Mouse (Mus musculus): Measurements from ENCODE around the gene Prr22. TPM values are rescaled to one million over a fixed set of nuclear protein-coding genes. Genes with fewer than 3 reads are reported as not detected.

Gene Prr22
- polyA plus RNA-seq, 1 experiment from 2014 or later = 1.2 TPM

GRCm38 (mm10) chr17:56814316-56815056 is 44.4 kb downstream of the Prr22 start:
- H3K36me3 ChIP-seq = no peaks in the 10 kb centered on the region
- H3K9me3 ChIP-seq (replicated peaks) = no peaks in the 10 kb centered on the region
- H3K9ac ChIP-seq = no peak overlapping the region
- H3K4me3 ChIP-seq (replicated peaks) = no peak overlapping the region
- H3K27me3 ChIP-seq = no peaks in the 10 kb centered on the region
- peaks cover 18% of the 10 kb centered on the region for H3K4me1 ChIP-seq
- H3K27ac ChIP-seq (replicated peaks) = no peak overlapping the region
- WGBS = 15% methylated on average over 24 of the region's 24 CpGs
- ATAC-seq (ENCODE audit: insufficient number of reproducible peaks, low FRiP score, low TSS enrichment, low read depth) = peak; percentile 30; the same call in 1 of the 2 replicates
- H3K4me2 ChIP-seq (replicated peaks) = no peak overlapping the region

DNA sequence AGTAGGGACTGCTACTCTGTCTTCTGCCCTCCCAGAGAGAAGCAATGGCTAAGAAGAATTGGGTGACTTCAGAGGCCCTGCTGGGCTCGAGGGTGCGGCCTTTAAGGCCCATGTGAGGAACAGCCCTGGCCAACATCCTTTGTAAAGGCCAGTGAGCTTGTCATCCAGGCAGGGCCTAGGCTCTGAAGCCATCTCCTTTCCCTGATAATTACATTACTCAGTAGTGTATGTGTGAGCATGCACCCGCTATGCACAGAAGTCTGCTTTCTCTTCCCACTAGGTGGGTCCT is 45.0 kb downstream of the Prr22 start:
- WGBS = 85% methylated on average over 3 of the region's 3 CpGs
- no peaks in the 10 kb centered on the region for H3K27me3 ChIP-seq
- no peak for ATAC-seq (ENCODE audit: insufficient number of reproducible peaks, low FRiP score, low TSS enrichment, low read depth)
- H3K4me2 ChIP-seq (replicated peaks) = no peak overlapping the region
- no peak overlapping the region for H3K9ac ChIP-seq
- no peak overlapping the region for H3K4me3 ChIP-seq (replicated peaks)
- H3K27ac ChIP-seq (replicated peaks) = no peak overlapping the region
- H3K4me1 ChIP-seq = peaks cover 20% of the 10 kb centered on the region
- no peaks in the 10 kb centered on the region for H3K36me3 ChIP-seq
- H3K9me3 ChIP-seq (replicated peaks) = no peaks in the 10 kb centered on the region

DNA sequence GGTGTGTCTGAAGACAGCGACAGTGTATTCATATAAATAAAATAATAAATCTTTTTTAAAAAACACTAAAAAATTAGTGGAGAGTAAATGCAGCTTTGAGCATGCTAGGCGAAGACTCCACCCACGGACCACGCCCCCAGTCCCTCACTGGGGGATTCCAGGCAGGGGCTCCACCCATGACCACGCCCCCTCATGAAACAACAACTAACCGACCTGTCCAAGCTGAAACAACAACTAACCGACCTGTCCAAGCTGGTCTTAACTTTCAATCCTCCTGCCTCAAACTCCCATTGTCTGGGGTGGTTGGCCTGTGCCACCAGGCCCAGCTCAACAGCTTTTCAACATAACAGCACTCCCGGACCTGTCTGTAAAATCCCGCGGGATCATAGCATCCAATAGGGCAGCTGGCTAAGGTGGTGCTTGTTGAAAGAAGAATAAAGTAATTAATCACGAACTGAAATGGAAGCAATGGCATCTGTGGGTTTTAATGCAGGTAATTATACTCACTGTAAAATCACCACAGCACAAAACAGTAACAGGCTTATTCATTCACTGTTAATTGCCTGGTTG is 48.1 kb downstream of the Prr22 start:
- no peak for ATAC-seq (ENCODE audit: insufficient number of reproducible peaks, low FRiP score, low TSS enrichment, low read depth)
- Histone ChIP-seq H3K27me3 (no peaks in the 10 kb centered on the region), H3K4me3 (replicated peaks) (no peak overlapping the region), H3K27ac (replicated peaks) (no peak overlapping the region), H3K9me3 (replicated peaks) (no peaks in the 10 kb centered on the region), H3K36me3 (no peaks in the 10 kb centered on the region), H3K9ac (no peak overlapping the region), H3K4me2 (replicated peaks) (no peak overlapping the region), H3K4me1 (peaks cover 12% of the 10 kb centered on the region)
- whole genome bisulfite sequencing = 31% methylated on average over 11 of the region's 11 CpGs

- Histone ChIP-seq H3K36me3 (no peaks in the 10 kb centered on the region), H3K9ac (no peak overlapping the region), H3K27me3 (no peaks in the 10 kb centered on the region), H3K27ac (replicated peaks) (peak overlapping the region; percentile 78; the same call in 1 of the 2 replicates), H3K4me2 (replicated peaks) (no peak overlapping the region), H3K9me3 (replicated peaks) (no peaks in the 10 kb centered on the region), H3K4me1 (peaks cover 12% of the 10 kb centered on the region), H3K4me3 (replicated peaks) (no peak overlapping the region)
- no peak for ATAC-seq (ENCODE audit: insufficient number of reproducible peaks, low FRiP score, low TSS enrichment, low read depth)
- 62% methylated on average over 6 of the region's 6 CpGs for WGBS
These were observed 49.0 kb downstream of the Prr22 start for GRCm38 (mm10) chr17:56819032-56819545.

GRCm38 (mm10) chr17:56819694-56820111 is 49.7 kb downstream of the Prr22 start:
- WGBS = 60% methylated on average over 8 of the region's 8 CpGs
- peak; percentile 56; the same call in 1 of the 2 replicates for ATAC-seq (ENCODE audit: insufficient number of reproducible peaks, low FRiP score, low TSS enrichment, low read depth)

More at GRCm38 (mm10) chr17:56819694-56820111, 49.7 kb downstream of the Prr22 start:
- Histone ChIP-seq H3K4me2 (replicated peaks) (no peak overlapping the region), H3K27me3 (no peaks in the 10 kb centered on the region), H3K9ac (no peak overlapping the region), H3K36me3 (no peaks in the 10 kb centered on the region), H3K4me1 (peaks cover 7% of the 10 kb centered on the region), H3K27ac (replicated peaks) (peak overlapping the region; percentile 78), H3K4me3 (replicated peaks) (no peak overlapping the region), H3K9me3 (replicated peaks) (no peaks in the 10 kb centered on the region)

Other genes with a start within 250 kb of the Prr22 start
- 13.1 and 16.5 TPM in 2 replicates for gene Gm20219, start 215.9 kb upstream of the Prr22 start, polyA plus RNA-seq (2015; fragmentation: Nextera tagmentation; extraction: Ambion mirVana)
- gene Safb2, start 185.7 kb upstream of the Prr22 start, polyA plus RNA-seq (2015; fragmentation: Nextera tagmentation; extraction: Ambion mirVana) = 87.5 and 98.4 TPM in 2 replicates
- gene Safb, start 185.4 kb upstream of the Prr22 start, polyA plus RNA-seq (2015; fragmentation: Nextera tagmentation; extraction: Ambion mirVana) = 101 and 109 TPM in 2 replicates
- gene 2410015M20Rik, start 160.5 kb upstream of the Prr22 start, polyA plus RNA-seq (2015; fragmentation: Nextera tagmentation; extraction: Ambion mirVana) = 262 and 270 TPM in 2 replicates
- gene Rpl36, start 156.8 kb upstream of the Prr22 start, polyA plus RNA-seq (2015; fragmentation: Nextera tagmentation; extraction: Ambion mirVana) = 1,900 and 1,905 TPM in 2 replicates
- gene Lonp1, start 143.4 kb upstream of the Prr22 start, polyA plus RNA-seq (2015; fragmentation: Nextera tagmentation; extraction: Ambion mirVana) = 49.7 and 50.5 TPM in 2 replicates
- gene Catsperd, start 142.1 kb upstream of the Prr22 start, polyA plus RNA-seq (2015; fragmentation: Nextera tagmentation; extraction: Ambion mirVana) = 0.45 and 1.0 TPM in 2 replicates
- 90.4 and 91.7 TPM in 2 replicates for gene Ranbp3, start 97.0 kb upstream of the Prr22 start, polyA plus RNA-seq (2015; fragmentation: Nextera tagmentation; extraction: Ambion mirVana)
- 422 and 425 TPM in 2 replicates for gene Ndufa11, start 52.5 kb upstream of the Prr22 start, polyA plus RNA-seq (2015; fragmentation: Nextera tagmentation; extraction: Ambion mirVana)
- gene Vmac, start 52.2 kb upstream of the Prr22 start, polyA plus RNA-seq (2015; fragmentation: Nextera tagmentation; extraction: Ambion mirVana) = 23.9 and 26.1 TPM in 2 replicates
- 24.6 and 29.5 TPM in 2 replicates for gene Nrtn, start 12.7 kb upstream of the Prr22 start, polyA plus RNA-seq (2015; fragmentation: Nextera tagmentation; extraction: Ambion mirVana)
- 44.4 and 47.8 TPM in 2 replicates for gene Dus3l, start 5.5 kb upstream of the Prr22 start, polyA plus RNA-seq (2015; fragmentation: Nextera tagmentation; extraction: Ambion mirVana)
- gene Rfx2, start 60.8 kb downstream of the Prr22 start, polyA plus RNA-seq (2015; fragmentation: Nextera tagmentation; extraction: Ambion mirVana) = 7.5 and 9.9 TPM in 2 replicates
- gene Acsbg2, start 104.2 kb downstream of the Prr22 start, polyA plus RNA-seq (2015; fragmentation: Nextera tagmentation; extraction: Ambion mirVana) = 0.16 TPM in 1 of 2 replicates, not detected in the other
- gene 1700061G19Rik, start 105.2 kb downstream of the Prr22 start, polyA plus RNA-seq (2015; fragmentation: Nextera tagmentation; extraction: Ambion mirVana) = 0.27 and 0.29 TPM in 2 replicates
- 53.9 and 56.9 TPM in 2 replicates for gene Mllt1, start 165.2 kb downstream of the Prr22 start, polyA plus RNA-seq (2015; fragmentation: Nextera tagmentation; extraction: Ambion mirVana)
- 10.2 and 10.4 TPM in 2 replicates for gene Acer1, start 211.9 kb downstream of the Prr22 start, polyA plus RNA-seq (2015; fragmentation: Nextera tagmentation; extraction: Ambion mirVana)
- gene Clpp, start 220.1 kb downstream of the Prr22 start, polyA plus RNA-seq (2015; fragmentation: Nextera tagmentation; extraction: Ambion mirVana) = 136 and 139 TPM in 2 replicates
- 34.9 and 42.3 TPM in 2 replicates for gene Alkbh7, start 227.1 kb downstream of the Prr22 start, polyA plus RNA-seq (2015; fragmentation: Nextera tagmentation; extraction: Ambion mirVana)
- gene Pspn, start 229.8 kb downstream of the Prr22 start, polyA plus RNA-seq (2015; fragmentation: Nextera tagmentation; extraction: Ambion mirVana) = not detected in 2 replicates
- gene Gtf2f1, start 241.0 kb downstream of the Prr22 start, polyA plus RNA-seq (2015; fragmentation: Nextera tagmentation; extraction: Ambion mirVana) = 64.3 and 68.2 TPM in 2 replicates
- 0.56 and 0.60 TPM in 2 replicates for gene Gm17949, start 241.2 kb downstream of the Prr22 start, polyA plus RNA-seq (2015; fragmentation: Nextera tagmentation; extraction: Ambion mirVana)

Data from embryonic facial prominence, embryonic 15.5 days (tissue).